Mouse (Mus musculus): ENCODE data around the gene D7Ertd443e.

DNA sequence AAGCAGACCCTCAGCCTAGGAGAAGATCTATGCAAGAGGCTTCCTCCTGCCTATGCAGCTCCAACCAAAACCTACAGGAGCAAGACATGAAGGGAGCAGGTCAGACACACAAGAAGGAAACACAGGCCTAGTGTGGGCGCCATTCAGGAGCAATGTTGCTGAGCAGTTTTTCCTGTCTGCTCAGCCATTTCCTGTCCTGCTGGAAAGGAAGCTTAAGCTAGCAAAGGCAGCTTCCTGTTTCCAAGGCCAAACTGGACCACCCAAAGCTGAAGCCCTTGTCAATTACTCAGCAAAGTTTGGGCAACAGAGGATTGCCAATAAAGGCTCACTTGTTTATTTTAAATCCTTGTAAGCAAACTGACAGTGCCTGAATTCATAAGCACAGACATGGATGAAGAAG is 142.7 kb downstream of the D7Ertd443e start:
- TF ChIP-seq CTCF (IDR thresholded peaks at IDR 0.05; ENCODE audit: control insufficient read depth, insufficient read depth, insufficient read length) (no peak), USF1 (IDR thresholded peaks at IDR 0.05; ENCODE audit: low read depth) (no peak), CEBPB (IDR thresholded peaks at IDR 0.05; ENCODE audit: low read depth) (no peak), MYOD1 (IDR thresholded peaks at IDR 0.05; ENCODE audit: control insufficient read depth, insufficient read length, low read depth) (no peak), MAX (IDR thresholded peaks at IDR 0.05) (no peak), MYOG (IDR thresholded peaks at IDR 0.05; ENCODE audit: control insufficient read depth, extremely low read depth, insufficient read length) (no peak)

Data from C2C12 (cell line).